Mouse (Mus musculus) embryonic facial prominence, embryonic 10.5 days (tissue): Measurements from ENCODE around the gene Plekhg1. TPM values are rescaled to one million over a fixed set of nuclear protein-coding genes. Genes with fewer than 3 reads are reported as not detected.
A peak's percentile ranks its signal among the peaks of the same experiment; 100 is the strongest.

Source experiments
- DNase-seq: peaks from one replicate; pipeline ENCODE4 v3.0.0-alpha.2; 2017; ENCODE audit warnings: low spot score
- H3K27ac ChIP-seq: fragments of 300-500 bp; sonication (generic); replicated peaks from 2 replicates; pipeline ENCODE4 v1.5.1; 2016; ENCODE audit warnings: mild to moderate bottlenecking
- H3K27me3 ChIP-seq: fragments of 300-500 bp; sonication (generic); replicated peaks from 2 replicates; pipeline ENCODE4 v1.6.1; 2016; ENCODE audit warnings: low read depth, mild to moderate bottlenecking; ENCODE audit not compliant: poor library complexity, severe bottlenecking
- H3K36me3 ChIP-seq: fragments of 300-500 bp; sonication (generic); replicated peaks from 2 replicates; pipeline ENCODE4 v1.6.1; 2016; ENCODE audit warnings: mild to moderate bottlenecking, moderate library complexity
- H3K4me1 ChIP-seq: fragments of 300-500 bp; sonication (generic); 2 replicates; pipeline ENCODE4 v1.6.1; 2016
- H3K4me3 ChIP-seq: fragments of 300-500 bp; sonication (generic); 2 replicates; pipeline ENCODE4 v1.5.1; 2016; ENCODE audit warnings: mild to moderate bottlenecking, moderate library complexity
- H3K9me3 ChIP-seq: fragments of 300-500 bp; sonication (generic); 2 replicates; pipeline ENCODE4 v1.6.1; 2016; ENCODE audit warnings: mild to moderate bottlenecking
- WGBS: fragments of 180-500 bp; shearing (Covaris S2); methylation state at CpG from one replicate; pipeline ENCODE4 v1.1.7; 2016; 5-methylcytosine and 5-hydroxymethylcytosine counted together
- polyA plus RNA-seq: library from polyadenylated mRNA; unstranded; fragments of >200 nt; fragmentation: Nextera tagmentation; extraction: Ambion mirVana; gene quantifications from 2 replicates; pipeline ENCODE4 v1.2.1, GENCODE M21; 2016

Gene Plekhg1
- polyA plus RNA-seq = 13.7 and 14.4 TPM in 2 replicates

DNA sequence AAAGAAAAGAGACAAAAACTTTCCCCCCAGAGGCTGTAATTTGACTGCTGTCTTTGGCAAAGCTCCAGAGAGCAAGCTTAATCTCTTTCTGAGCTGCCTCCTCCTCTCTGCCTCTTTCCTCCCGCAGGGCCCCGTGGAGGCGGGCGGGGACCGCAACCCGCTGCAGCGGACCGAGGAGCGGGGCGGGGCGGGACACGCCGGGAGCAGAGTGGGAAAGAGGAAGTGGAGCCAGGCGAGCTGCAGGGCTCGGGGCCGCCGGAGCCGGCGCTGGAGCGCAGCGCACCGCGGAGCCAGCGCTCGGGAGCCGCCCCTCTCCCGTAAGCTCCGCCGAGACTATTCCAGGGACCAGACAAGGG, at the start of gene Plekhg1:
Gene Plekhg1 (plus strand): TSS at position 217 of the 356 bp plus-strand sequence.
- H3K9me3 ChIP-seq = no peaks in the 10 kb centered on the region
- H3K4me3 ChIP-seq = peak within 1 kb of the TSS; percentile 82
- DNase-seq = peak; percentile 86
- peaks cover 33% of the 10 kb centered on the region for H3K4me1 ChIP-seq
- H3K27ac ChIP-seq = peak within 1 kb of the TSS; percentile 91
- under 1% methylated on average over 29 of the region's 29 CpGs for WGBS
- no peaks in the 10 kb centered on the region for H3K27me3 ChIP-seq
- H3K36me3 ChIP-seq = no peaks in the 10 kb centered on the region

DNA sequence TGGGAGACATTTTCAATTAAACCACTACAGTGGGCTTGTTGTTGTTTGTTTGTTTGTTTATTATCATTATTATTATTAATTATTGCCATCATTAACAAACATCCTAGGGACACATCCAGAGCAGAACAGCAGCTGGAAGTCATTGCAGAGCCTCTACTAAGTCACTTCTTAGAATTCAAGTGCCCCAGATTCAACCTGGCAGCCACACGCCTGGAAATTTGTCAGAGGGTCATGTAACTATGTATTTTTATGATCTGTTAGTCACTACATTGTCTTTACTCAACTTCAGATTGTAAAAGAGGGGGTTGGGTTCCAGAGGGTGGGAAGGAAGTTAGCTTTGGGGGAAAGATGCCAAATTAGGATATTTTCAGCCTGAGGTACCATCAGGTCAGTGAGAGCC, 47.4 kb upstream of the Plekhg1 start:
- no peak for DNase-seq
- Histone ChIP-seq H3K9me3 (no peaks in the 10 kb centered on the region), H3K4me3 (no peak overlapping the region), H3K27me3 (no peaks in the 10 kb centered on the region), H3K36me3 (no peaks in the 10 kb centered on the region), H3K4me1 (peaks cover 17% of the 10 kb centered on the region), H3K27ac (no peak overlapping the region)
- 82% methylated on average over 1 of the region's 1 CpGs for WGBS

DNA sequence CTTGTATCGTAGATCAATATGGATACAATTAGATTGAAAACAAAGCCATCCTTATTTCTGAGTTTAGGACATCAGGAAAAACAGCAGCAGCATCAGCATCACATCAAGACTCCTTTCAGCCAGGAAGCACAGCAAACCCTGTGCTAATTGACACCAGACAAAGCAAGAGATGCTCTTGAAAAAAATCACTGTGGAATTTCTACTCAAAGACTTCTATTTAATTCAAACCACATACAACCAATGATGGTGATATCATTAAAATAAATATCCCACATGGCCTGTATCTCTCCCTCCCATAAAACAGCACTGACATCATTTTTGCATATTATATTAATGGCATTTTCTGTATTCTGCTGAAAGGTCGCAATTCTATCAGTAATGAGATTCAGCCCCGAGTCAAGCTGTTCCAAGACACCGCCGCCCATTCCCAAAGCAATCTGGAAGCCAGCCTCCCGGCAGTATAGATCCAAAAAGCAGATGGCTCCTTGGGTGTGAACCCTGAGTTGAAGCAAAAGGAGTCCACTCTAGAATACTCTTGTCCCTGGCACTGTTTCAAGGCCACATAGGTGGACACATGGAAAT, 46.4 kb upstream of the Plekhg1 start:
- 43% methylated on average over 6 of the region's 6 CpGs for WGBS
- Histone ChIP-seq H3K36me3 (no peaks in the 10 kb centered on the region), H3K27ac (no peak overlapping the region), H3K9me3 (no peaks in the 10 kb centered on the region), H3K4me1 (peaks cover 17% of the 10 kb centered on the region), H3K27me3 (no peaks in the 10 kb centered on the region), H3K4me3 (no peak overlapping the region)
- peak; percentile 16 for DNase-seq

DNA sequence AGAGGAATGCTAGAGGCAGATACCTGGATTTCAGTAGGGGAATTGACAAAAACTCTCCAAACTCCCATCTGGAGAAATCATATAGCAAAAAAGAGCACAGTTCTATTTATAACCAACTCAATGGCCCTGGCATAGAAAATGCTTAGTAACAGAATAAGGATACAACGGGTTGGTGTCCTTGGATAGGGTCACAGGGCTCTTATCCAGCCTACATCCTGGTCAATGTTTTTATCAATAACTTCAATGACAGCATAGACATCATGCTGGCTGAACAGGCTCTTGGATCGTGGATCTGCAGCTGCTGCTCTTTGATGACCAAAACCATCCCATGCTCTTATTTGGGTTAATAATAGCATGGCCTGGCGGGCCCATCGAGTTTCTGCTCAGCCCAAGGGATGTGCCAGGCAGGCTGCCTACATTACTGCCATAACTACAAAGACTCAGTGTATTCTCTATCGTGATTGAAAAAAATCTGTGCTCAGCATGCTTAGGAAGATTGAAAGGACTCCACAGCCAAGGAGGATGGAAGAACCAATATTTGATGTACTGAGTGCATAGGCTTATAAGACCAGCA, 44.7 kb upstream of the Plekhg1 start:
- Histone ChIP-seq H3K4me3 (no peak overlapping the region), H3K27ac (no peak overlapping the region), H3K9me3 (no peaks in the 10 kb centered on the region), H3K36me3 (no peaks in the 10 kb centered on the region), H3K27me3 (no peaks in the 10 kb centered on the region), H3K4me1 (peaks cover 17% of the 10 kb centered on the region)
- no peak for DNase-seq
- 85% methylated on average over 5 of the region's 5 CpGs for WGBS

DNA sequence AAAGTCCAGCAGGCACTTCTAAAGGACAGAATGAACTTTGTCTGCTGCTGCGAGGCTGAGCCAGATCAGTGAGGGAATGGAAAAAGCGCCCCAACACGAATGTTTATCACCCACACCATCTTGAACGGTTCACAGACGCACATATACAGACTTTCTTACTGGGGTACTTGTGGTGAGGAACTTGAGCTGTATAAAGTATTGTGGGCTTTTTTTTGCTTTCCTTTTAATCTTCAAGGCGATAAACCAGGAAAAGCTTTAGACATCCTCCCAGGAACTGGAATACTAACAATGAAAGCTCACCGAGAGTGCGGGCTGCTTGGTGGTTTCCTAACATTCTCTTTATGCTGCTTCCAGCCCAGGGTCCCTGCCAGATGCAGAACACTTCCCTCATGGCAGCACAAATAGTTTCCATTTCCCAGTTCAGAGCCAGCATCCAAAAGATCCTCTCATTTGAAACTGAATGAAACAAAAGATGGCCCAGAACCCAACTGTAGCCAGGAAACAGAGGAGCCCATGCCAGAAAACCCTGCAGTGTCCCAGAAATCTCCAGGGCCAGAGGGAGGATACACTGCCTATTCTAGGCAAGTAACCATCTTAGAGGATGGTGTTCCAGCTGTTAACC, 43.3 kb upstream of the Plekhg1 start:
- H3K4me1 ChIP-seq = peaks cover 17% of the 10 kb centered on the region
- H3K27me3 ChIP-seq = no peaks in the 10 kb centered on the region
- no peaks in the 10 kb centered on the region for H3K36me3 ChIP-seq
- WGBS = 74% methylated on average over 8 of the region's 8 CpGs
- H3K9me3 ChIP-seq = no peaks in the 10 kb centered on the region
- DNase-seq = no peak
- H3K4me3 ChIP-seq = no peak overlapping the region
- no peak overlapping the region for H3K27ac ChIP-seq

DNA sequence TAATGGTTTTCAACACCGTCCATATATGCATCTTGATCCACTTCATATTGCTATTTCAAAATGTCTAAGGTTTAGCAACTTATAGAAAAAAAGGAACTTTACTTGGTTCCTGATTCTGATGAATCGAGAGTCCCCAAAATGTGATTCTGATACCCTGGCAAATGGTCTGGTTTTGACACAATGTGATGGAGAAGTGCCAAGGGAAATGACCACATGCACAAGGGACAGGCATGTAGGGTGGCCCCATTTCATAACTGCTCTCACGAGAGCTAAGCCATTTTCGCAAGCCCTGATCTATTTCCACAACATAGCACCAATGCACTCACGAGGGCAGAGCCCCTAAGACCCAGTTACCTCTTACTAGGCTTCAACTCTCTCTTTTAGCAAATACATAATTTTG, 42.7 kb upstream of the Plekhg1 start:
- Histone ChIP-seq H3K4me1 (peaks cover 17% of the 10 kb centered on the region), H3K36me3 (no peaks in the 10 kb centered on the region), H3K4me3 (no peak overlapping the region), H3K9me3 (no peaks in the 10 kb centered on the region), H3K27ac (no peak overlapping the region), H3K27me3 (no peaks in the 10 kb centered on the region)
- no peak for DNase-seq
- WGBS = 84% methylated on average over 5 of the region's 5 CpGs

DNA sequence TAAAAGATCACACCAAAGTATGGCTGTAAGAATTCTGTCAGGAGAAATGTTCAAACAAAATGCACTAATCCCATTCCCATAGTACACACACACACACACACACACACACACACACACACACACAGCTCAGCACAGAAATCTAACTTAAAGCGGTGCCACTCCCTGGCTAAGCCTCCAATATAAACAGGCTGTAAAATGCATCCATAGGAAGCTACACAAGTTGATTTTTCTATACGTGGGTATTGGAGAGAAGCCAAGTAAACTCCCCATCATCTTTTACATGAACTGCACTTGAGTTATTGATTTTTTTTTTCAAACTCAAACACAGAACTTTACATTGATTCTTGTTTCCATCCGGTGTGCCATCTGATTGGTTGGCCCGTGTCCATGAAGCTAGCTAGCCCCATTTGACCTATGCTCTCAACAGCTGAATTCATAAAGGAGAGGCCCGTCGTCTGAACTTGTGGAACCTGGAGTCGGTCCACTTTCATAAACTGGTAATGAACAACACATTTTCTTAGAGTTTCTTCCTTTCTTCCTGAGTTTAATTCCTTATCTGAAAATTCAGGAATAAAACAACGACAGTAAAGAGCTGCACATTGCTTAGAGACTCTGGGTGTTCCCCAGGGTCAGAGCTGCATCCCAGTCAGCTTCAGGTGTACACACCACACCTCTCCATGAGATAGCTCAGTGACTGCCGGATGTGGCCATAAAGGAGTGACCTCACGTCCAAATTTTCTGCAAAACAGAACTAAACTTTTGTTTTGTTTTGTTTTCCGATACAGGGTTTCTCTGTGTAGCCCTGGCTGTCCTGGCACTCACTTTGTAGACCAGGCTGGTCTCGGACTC, 39.7 kb upstream of the Plekhg1 start:
- Histone ChIP-seq H3K36me3 (no peaks in the 10 kb centered on the region), H3K27ac (no peak overlapping the region), H3K27me3 (no peaks in the 10 kb centered on the region), H3K4me3 (no peak overlapping the region), H3K4me1 (0 out of 2 replicates have a peak, but pooled peaks cover 2% of the 10 kb centered on the region), H3K9me3 (no peaks in the 10 kb centered on the region)
- DNase-seq = no peak
- 76% methylated on average over 12 of the region's 12 CpGs for WGBS

DNA sequence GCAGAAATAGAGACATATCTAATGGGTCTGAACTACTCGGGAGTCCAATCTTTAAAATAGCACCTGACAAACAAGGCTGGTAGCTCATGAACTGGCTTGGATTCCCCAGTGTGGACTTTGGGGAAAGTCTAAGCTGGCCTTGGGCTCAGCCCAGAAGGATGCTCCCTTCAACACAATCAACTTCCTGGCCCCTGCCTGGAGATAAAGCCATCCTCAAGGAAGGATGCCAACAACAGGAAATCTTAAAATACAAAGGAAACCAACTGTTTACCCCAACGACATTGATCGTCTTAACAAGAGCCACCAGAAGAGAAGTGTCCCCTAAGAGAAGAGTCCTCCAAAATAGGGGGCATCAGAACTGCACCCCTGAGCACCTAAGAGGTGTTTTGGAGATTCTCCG, 38.3 kb upstream of the Plekhg1 start:
- 86% methylated on average over 4 of the region's 4 CpGs for WGBS
- H3K27ac ChIP-seq = no peak overlapping the region
- no peaks in the 10 kb centered on the region for H3K36me3 ChIP-seq
- H3K4me1 ChIP-seq = 0 out of 2 replicates have a peak, but pooled peaks cover 2% of the 10 kb centered on the region
- no peak for DNase-seq
- H3K9me3 ChIP-seq = no peaks in the 10 kb centered on the region
- H3K4me3 ChIP-seq = no peak overlapping the region
- no peaks in the 10 kb centered on the region for H3K27me3 ChIP-seq

DNA sequence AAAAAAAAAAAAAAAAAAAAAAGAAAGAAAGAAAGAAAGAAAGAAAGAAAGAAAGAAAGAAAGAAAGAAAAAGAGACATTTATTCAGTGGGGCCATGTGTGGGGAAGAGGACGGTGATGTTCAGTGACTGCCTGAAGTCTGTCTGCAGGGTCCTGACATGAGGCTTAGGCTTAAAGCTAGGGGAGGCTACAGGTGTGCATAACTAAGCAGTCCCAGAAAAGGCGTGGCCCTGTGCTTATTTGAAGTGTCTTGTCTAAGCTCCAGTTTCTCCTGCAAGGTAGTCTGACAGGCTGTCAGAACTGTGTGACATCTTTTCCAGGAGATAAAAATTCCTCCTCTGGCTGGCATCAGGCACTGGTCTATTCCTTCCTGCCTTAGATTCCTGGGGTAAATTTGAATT, 37.6 kb upstream of the Plekhg1 start:
- Histone ChIP-seq H3K27ac (no peak overlapping the region), H3K4me3 (no peak overlapping the region), H3K36me3 (no peaks in the 10 kb centered on the region), H3K27me3 (no peaks in the 10 kb centered on the region), H3K9me3 (no peaks in the 10 kb centered on the region), H3K4me1 (no peaks in the 10 kb centered on the region)
- WGBS = 76% methylated on average over 2 of the region's 2 CpGs
- no peak for DNase-seq

DNA sequence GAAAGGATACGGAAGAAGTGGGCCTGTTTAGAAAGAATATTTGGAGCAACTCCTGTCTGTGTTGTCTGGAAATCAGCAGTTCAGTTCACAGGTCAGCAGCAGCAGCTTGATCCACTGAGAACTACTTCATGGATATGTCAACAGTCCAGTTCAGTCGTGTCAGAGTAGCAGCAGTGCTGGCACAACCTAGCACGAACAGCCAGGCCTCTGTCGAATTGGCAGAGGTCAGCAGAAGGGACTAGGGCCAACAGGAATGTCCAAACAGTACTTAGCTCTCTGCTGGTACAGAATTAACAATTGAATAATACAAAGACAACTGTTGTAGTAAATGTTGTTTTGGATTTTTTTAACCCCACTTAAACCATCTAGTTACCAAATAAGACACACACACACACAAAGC, 33.9 kb upstream of the Plekhg1 start:
- no peaks in the 10 kb centered on the region for H3K36me3 ChIP-seq
- no peak overlapping the region for H3K27ac ChIP-seq
- H3K27me3 ChIP-seq = no peaks in the 10 kb centered on the region
- 80% methylated on average over 4 of the region's 4 CpGs for WGBS
- no peak for DNase-seq
- no peaks in the 10 kb centered on the region for H3K4me1 ChIP-seq
- no peak overlapping the region for H3K4me3 ChIP-seq
- H3K9me3 ChIP-seq = no peaks in the 10 kb centered on the region

DNA sequence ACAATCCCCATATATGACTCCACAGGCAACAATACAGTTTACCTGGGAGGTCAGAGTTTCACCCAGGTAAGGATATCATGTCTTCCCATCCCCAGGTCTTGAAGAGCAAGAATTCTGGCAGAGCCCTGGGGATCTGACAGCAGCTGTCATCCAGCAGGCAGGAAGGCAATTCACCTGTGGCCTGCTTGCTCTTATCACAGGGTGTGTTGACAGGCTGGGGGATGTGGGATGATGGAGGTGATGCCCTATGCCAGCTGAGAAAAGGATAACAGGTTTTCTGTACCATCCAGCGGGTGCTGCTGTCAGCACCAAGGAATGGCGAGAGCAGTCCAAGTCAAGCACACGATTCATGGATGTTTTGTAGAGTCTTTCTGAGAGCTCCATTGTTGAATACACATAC, 30.1 kb upstream of the Plekhg1 start:
- WGBS = 87% methylated on average over 3 of the region's 3 CpGs
- Histone ChIP-seq H3K4me1 (no peaks in the 10 kb centered on the region), H3K27me3 (no peaks in the 10 kb centered on the region), H3K36me3 (no peaks in the 10 kb centered on the region), H3K27ac (no peak overlapping the region), H3K4me3 (no peak overlapping the region), H3K9me3 (no peaks in the 10 kb centered on the region)
- no peak for DNase-seq

DNA sequence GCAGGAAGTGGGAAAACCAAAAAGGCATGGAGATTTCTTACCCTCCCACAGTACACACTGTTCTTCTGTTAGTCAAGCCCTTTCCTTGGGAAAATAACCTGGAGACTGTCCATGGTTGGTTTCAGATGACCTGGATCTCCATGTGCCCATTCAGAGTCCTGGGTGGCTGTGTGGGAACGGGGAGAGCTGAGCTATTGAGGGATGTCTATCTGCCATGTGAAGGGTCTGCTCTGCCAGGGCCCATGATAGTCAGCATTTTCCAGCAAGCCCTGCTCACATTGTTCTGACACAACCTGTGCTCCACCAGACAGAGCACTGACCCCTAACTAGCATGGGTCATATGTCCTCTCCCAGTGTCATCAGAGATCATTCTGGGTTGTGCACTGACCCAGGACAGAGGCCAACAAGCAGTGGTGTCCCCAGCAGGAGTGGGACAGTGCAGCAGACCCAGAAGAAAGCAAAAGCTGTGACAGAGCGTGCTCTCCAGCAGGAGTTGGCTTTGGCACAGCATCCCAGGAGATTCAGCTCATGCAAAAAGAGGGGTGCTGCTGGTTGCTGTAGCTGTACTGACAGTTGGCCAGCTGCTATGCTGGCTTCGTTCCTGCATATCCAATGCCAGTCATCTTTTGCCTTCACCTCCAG, 24.7 kb upstream of the Plekhg1 start:
- Histone ChIP-seq H3K36me3 (no peaks in the 10 kb centered on the region), H3K4me1 (no peaks in the 10 kb centered on the region), H3K9me3 (no peaks in the 10 kb centered on the region), H3K27ac (no peak overlapping the region), H3K27me3 (no peaks in the 10 kb centered on the region), H3K4me3 (no peak overlapping the region)
- 76% methylated on average over 3 of the region's 3 CpGs for WGBS
- no peak for DNase-seq
